Mouse (Mus musculus) gastrocnemius, postnatal 14 days (tissue): ENCODE data around the gene Fank1. TPM values are rescaled to one million over a fixed set of nuclear protein-coding genes. Genes with fewer than 3 reads are reported as not detected.

Source experiments
- total RNA-seq, 2 experiments: library from RNA; stranded (reverse); gene quantifications; 2 replicates each; pipeline ENCODE4 v1.2.3; 2021

Gene Fank1
- total RNA-seq, 2 experiments from 2014 or later: 0.33 TPM; not detected in 1

Other genes starting within 250 kb of the Fank1 start
- gene Tex36, start 174.7 kb upstream of the Fank1 start, total RNA-seq: not detected
- 1 to 10 TPM; 7.0 to 8.0 TPM for gene Edrf1, start 139.3 kb upstream of the Fank1 start, total RNA-seq
- gene Mmp21, start 96.8 kb upstream of the Fank1 start, total RNA-seq: not detected
- 10 to 100 TPM; 52.0 to 56.4 TPM for gene Bccip, start 67.5 kb upstream of the Fank1 start, total RNA-seq
- gene Uros, start 66.8 kb upstream of the Fank1 start, total RNA-seq: 10 to 100 TPM; 13.1 to 13.5 TPM
- gene Dhx32, start 5.9 kb downstream of the Fank1 start, total RNA-seq: 10 to 100 TPM; 25.7 to 33.6 TPM